Mouse (Mus musculus) CH12.LX (cell line): ENCODE measurements around the gene Lama1. TPM values are rescaled to one million over a fixed set of nuclear protein-coding genes. Genes with fewer than 3 reads are reported as not detected.

Source experiments
- DNase-seq: peaks from one replicate; pipeline ENCODE4 v3.0.0-alpha.2; 2013; ENCODE audit errors: extremely low read depth
- H3K27ac ChIP-seq: 2 replicates; pipeline ENCODE4 v1.5.1; 2012; ENCODE audit warnings: low read depth, mild to moderate bottlenecking, control low read depth, moderate library complexity; ENCODE audit not compliant: insufficient read depth
- H3K27me3 ChIP-seq: replicated peaks from 2 replicates; pipeline ENCODE3; 2012; ENCODE audit warnings: inconsistent platforms
- H3K36me3 ChIP-seq, 2 experiments: replicated peaks in 1 of 2; 2 replicates each; pipeline versions ENCODE3 to v1.6.1; 2012; ENCODE audit warnings: inconsistent platforms in 1 of 2, low read length in 1 of 2, mild to moderate bottlenecking in 1 of 2, mixed read lengths in 1 of 2, moderate library complexity in 1 of 2; ENCODE audit not compliant: control insufficient read depth in 1 of 2, insufficient read depth in 1 of 2
- H3K4me1 ChIP-seq, 2 experiments: 2 replicates each; pipeline ENCODE4 v1.6.1; 2012; ENCODE audit warnings: inconsistent platforms in 1 of 2, moderate library complexity in 1 of 2; ENCODE audit not compliant: insufficient read depth in 2 of 2, control insufficient read depth in 1 of 2
- H3K4me2 ChIP-seq: 2 replicates; pipeline ENCODE4 v1.6.1; 2012; ENCODE audit warnings: low read depth, mild to moderate bottlenecking, control low read depth; ENCODE audit not compliant: poor library complexity, insufficient read depth, severe bottlenecking
- H3K4me3 ChIP-seq, 3 experiments: fragments of 150-350 bp in 1 of 3; sonication (generic) in 1 of 3; replicated peaks in 1 of 3; 2 replicates each; pipeline versions ENCODE3 to v1.5.1; 2011 to 2012; ENCODE audit warnings: low read depth in 2 of 3, low read length in 2 of 3, mild to moderate bottlenecking in 2 of 3, moderate library complexity in 2 of 3, control low read depth in 1 of 3, improper control_type of control experiment in 1 of 3, inconsistent platforms in 1 of 3, mixed read lengths in 1 of 3; ENCODE audit not compliant: poor library complexity in 1 of 3
- H3K79me2 ChIP-seq: replicated peaks from 2 replicates; pipeline ENCODE4 v1.6.1; 2012; ENCODE audit warnings: mild to moderate bottlenecking, moderate library complexity; ENCODE audit not compliant: control insufficient read depth, poor library complexity, insufficient read depth, severe bottlenecking; ENCODE audit errors: extremely low read depth
- H3K9ac ChIP-seq: 2 replicates; pipeline ENCODE4 v1.6.1; 2012; ENCODE audit warnings: low read depth, mild to moderate bottlenecking, control low read depth, moderate library complexity; ENCODE audit not compliant: insufficient read depth
- H3K9me3 ChIP-seq: replicated peaks from 2 replicates; pipeline ENCODE3; 2012; ENCODE audit warnings: low read length, inconsistent platforms, mixed read lengths
- BHLHE40 ChIP-seq: IDR thresholded peaks from 2 replicates; pipeline ENCODE4 v1.6.1; 2011; ENCODE audit warnings: mild to moderate bottlenecking, low read depth, low read length, improper control_type of control experiment
- CTCF ChIP-seq, 2 experiments: IDR thresholded peaks in 1 of 2; conservative IDR thresholded peaks in 1 of 2; 2 replicates each; pipeline ENCODE4 v1.5.1; 2011 to 2012; ENCODE audit warnings: low read depth in 2 of 2, low read length in 2 of 2, improper control_type of control experiment in 1 of 2, inconsistent platforms in 1 of 2, mild to moderate bottlenecking in 1 of 2, moderate library complexity in 1 of 2
- ELF1 ChIP-seq: IDR thresholded peaks from 2 replicates; pipeline ENCODE4 v1.6.1; 2014; ENCODE audit warnings: low read depth, mild to moderate bottlenecking, inconsistent platforms, low read length, improper control_type of control experiment
- EP300 ChIP-seq: IDR thresholded peaks from 2 replicates; pipeline ENCODE4 v1.6.1; 2011; ENCODE audit warnings: low read length, improper control_type of control experiment
- ETS1 ChIP-seq: conservative IDR thresholded peaks from 2 replicates; pipeline ENCODE4 v1.6.1; 2012; ENCODE audit warnings: low read depth, mild to moderate bottlenecking, inconsistent platforms, low read length, improper control_type of control experiment, moderate library complexity
- GABPA ChIP-seq: IDR thresholded peaks from 2 replicates; pipeline ENCODE4 v1.6.1; 2012; ENCODE audit warnings: low read depth, low read length, improper control_type of control experiment, inconsistent platforms; ENCODE audit not compliant: insufficient replicate concordance
- HCFC1 ChIP-seq: IDR thresholded peaks from 2 replicates; pipeline ENCODE4 v1.6.1; 2012; ENCODE audit warnings: low read depth, mild to moderate bottlenecking, inconsistent platforms, low read length, improper control_type of control experiment
- IRF4 ChIP-seq: IDR thresholded peaks from 2 replicates; pipeline ENCODE4 v1.6.1; 2014; ENCODE audit warnings: low read depth, mild to moderate bottlenecking, inconsistent platforms, low read length, improper control_type of control experiment
- MAFK ChIP-seq: IDR thresholded peaks from 2 replicates; pipeline ENCODE4 v1.6.1; 2011; ENCODE audit warnings: low read length, improper control_type of control experiment; ENCODE audit not compliant: insufficient replicate concordance
- MEF2A ChIP-seq: IDR thresholded peaks from 2 replicates; pipeline ENCODE4 v1.6.1; 2014; ENCODE audit warnings: low read depth, mild to moderate bottlenecking, inconsistent platforms, low read length, improper control_type of control experiment, borderline replicate concordance
- MXI1 ChIP-seq: IDR thresholded peaks from 2 replicates; pipeline ENCODE4 v1.6.1; 2011; ENCODE audit warnings: mild to moderate bottlenecking, low read depth, low read length, improper control_type of control experiment
- MYC ChIP-seq: IDR thresholded peaks from 2 replicates; pipeline ENCODE4 v1.6.1; 2011; ENCODE audit warnings: low read depth, mild to moderate bottlenecking, improper control_type of control experiment, low read length
- NELFE ChIP-seq: IDR thresholded peaks from 2 replicates; pipeline ENCODE4 v1.6.1; 2011; ENCODE audit warnings: low read depth, low read length, improper control_type of control experiment
- NRF1 ChIP-seq: IDR thresholded peaks from 2 replicates; pipeline ENCODE4 v1.6.1; 2014; ENCODE audit warnings: low read depth, mild to moderate bottlenecking, inconsistent platforms, low read length, improper control_type of control experiment, moderate library complexity
- PAX5 ChIP-seq: IDR thresholded peaks from 2 replicates; pipeline ENCODE4 v1.6.1; 2012; ENCODE audit warnings: low read length, inconsistent platforms, mixed read lengths
- POLR2A ChIP-seq: IDR thresholded peaks from 2 replicates; pipeline ENCODE4 v1.6.1; 2011; ENCODE audit warnings: low read depth, mild to moderate bottlenecking, improper control_type of control experiment, low read length
- POLR2AphosphoS2 ChIP-seq: IDR thresholded peaks from 2 replicates; pipeline ENCODE4 v1.6.1; 2011; ENCODE audit warnings: low read depth, low read length, improper control_type of control experiment
- RCOR1 ChIP-seq: conservative IDR thresholded peaks from 2 replicates; pipeline ENCODE4 v1.6.1; 2012; ENCODE audit warnings: low read depth, mild to moderate bottlenecking, inconsistent platforms, low read length, improper control_type of control experiment
- SIN3A ChIP-seq: IDR thresholded peaks from 2 replicates; pipeline ENCODE4 v1.6.1; 2012; ENCODE audit warnings: low read length, improper control_type of control experiment, inconsistent platforms
- SMC3 ChIP-seq: IDR thresholded peaks from 2 replicates; pipeline ENCODE4 v1.6.1; 2011; ENCODE audit warnings: low read depth, low read length, improper control_type of control experiment
- TCF12 ChIP-seq: IDR thresholded peaks from 2 replicates; pipeline ENCODE4 v1.6.1; 2014; ENCODE audit warnings: low read depth, mild to moderate bottlenecking, inconsistent platforms, low read length, improper control_type of control experiment
- UBTF ChIP-seq: IDR thresholded peaks from 2 replicates; pipeline ENCODE4 v1.6.1; 2012; ENCODE audit warnings: low read depth, mild to moderate bottlenecking, inconsistent platforms, low read length, improper control_type of control experiment, moderate library complexity
- ZKSCAN1 ChIP-seq: IDR thresholded peaks from 2 replicates; pipeline ENCODE4 v1.6.1; 2012; ENCODE audit warnings: low read depth, inconsistent platforms, low read length, improper control_type of control experiment, borderline replicate concordance
- ZMIZ1 ChIP-seq: IDR thresholded peaks from 2 replicates; pipeline ENCODE4 v1.6.1; 2012; ENCODE audit warnings: low read depth, mild to moderate bottlenecking, inconsistent platforms, low read length, improper control_type of control experiment
- ZNF384 ChIP-seq: IDR thresholded peaks from 2 replicates; pipeline ENCODE4 v1.6.1; 2012; ENCODE audit warnings: low read depth, low read length, improper control_type of control experiment, inconsistent platforms
- dilution Hi-C: fragments of 300-500 bp; cut with MboI; formaldehyde crosslinking; loops from 2 replicates; pipeline ENCODE4 v1.14.3; 2020; ENCODE audit warnings: low sequenced_read_pairs; ENCODE audit not compliant: extremely low pct_unique_long_range_greater_than_20kb, extremely low pct_ligation_motif_present
- in situ Hi-C: fragments of 300-500 bp; cut with MboI; formaldehyde crosslinking; loops from 3 replicates; pipeline ENCODE4 v1.14.3; 2019; ENCODE audit warnings: low sequenced_read_pairs, low pct_ligation_motif_present, low pct_unique_long_range_greater_than_20kb, mixed read lengths
- polyA plus RNA-seq: library from polyadenylated mRNA; unstranded; fragments of >175 nt; gene quantifications from 2 replicates; pipeline ENCODE4 v1.2.1, GENCODE M21; 2012; ENCODE audit warnings: low read depth; ENCODE audit not compliant: insufficient read length
- total RNA-seq, 2 experiments: library from RNA; depleted of rRNA; stranded (reverse); fragments of 300-350 nt in 1 of 2; fragments of >200 nt in 1 of 2; gene quantifications; 2 replicates each; pipeline ENCODE4 v1.2.3; 2012 to 2014

Lama1 gene
- total and polyA plus RNA-seq, 3 experiments: not detected

- in situ Hi-C loops (no loop called here), dilution Hi-C loops (no loop called here)
- H3K4me1 ChIP-seq: no peaks in the 10 kb centered on the region
- H3K79me2 ChIP-seq: no peaks in the 10 kb centered on the region
- no peak overlapping the region for H3K9ac ChIP-seq
- H3K27ac ChIP-seq: no peak overlapping the region
- no peaks in the 10 kb centered on the region for H3K27me3 ChIP-seq
- H3K4me2 ChIP-seq: no peak overlapping the region
- no peak for TF ChIP-seq NELFE
- TF ChIP-seq PAX5: no peak
- no peak for TF ChIP-seq EP300
- no peak for TF ChIP-seq POLR2AphosphoS2
- TF ChIP-seq GABPA: no peak
- TF ChIP-seq SMC3: no peak
- TF ChIP-seq NRF1: no peak
- no peak for TF ChIP-seq POLR2A
- no peak for TF ChIP-seq HCFC1
- TF ChIP-seq MAFK: no peak
- no peak for TF ChIP-seq IRF4
- no peak for TF ChIP-seq MXI1
- no peak for TF ChIP-seq UBTF
- no peak for TF ChIP-seq MYC
- peaks cover 88% of the 10 kb centered on the region for H3K9me3 ChIP-seq
- H3K36me3 ChIP-seq: no peaks in the 10 kb centered on the region
- DNase-seq: no peak
- H3K4me3 ChIP-seq: no peak overlapping the region
Observed at GRCm38 (mm10) chr17:67776764-67777163, 79.7 kb downstream of the Lama1 start.

GRCm38 (mm10) chr17:67779812-67780211 lies 82.8 kb downstream of the Lama1 start:
- no peaks in the 10 kb centered on the region for H3K36me3 ChIP-seq
- no peak overlapping the region for H3K4me2 ChIP-seq
- no peaks in the 10 kb centered on the region for H3K4me1 ChIP-seq
- no peak overlapping the region for H3K9ac ChIP-seq
- no peak overlapping the region for H3K4me3 ChIP-seq
- TF ChIP-seq IRF4: no peak
- TF ChIP-seq ZNF384: no peak
- TF ChIP-seq TCF12: no peak
- no peak for TF ChIP-seq POLR2AphosphoS2
- no peak for TF ChIP-seq BHLHE40
- no peak for TF ChIP-seq NELFE
- no peak for TF ChIP-seq GABPA
- TF ChIP-seq MEF2A: no peak
- no peak for TF ChIP-seq SMC3
- TF ChIP-seq SIN3A: no peak
- no peak for TF ChIP-seq ZKSCAN1
- no peak for TF ChIP-seq POLR2A
- no peak for TF ChIP-seq ZMIZ1
- no peak for TF ChIP-seq RCOR1
- TF ChIP-seq ELF1: no peak
- TF ChIP-seq CTCF (conservative IDR thresholded peaks at IDR 0.05 in 1 of 2, IDR thresholded peaks at IDR 0.05 in 1 of 2; ENCODE audit: low read depth in 2 of 2, low read length in 2 of 2): no peak
- TF ChIP-seq NRF1: no peak
- TF ChIP-seq ETS1: no peak
- no peaks in the 10 kb centered on the region for H3K79me2 ChIP-seq
- DNase-seq: no peak
- in situ Hi-C loops (no loop called here), dilution Hi-C loops (no loop called here)
- H3K9me3 ChIP-seq: peaks cover 95% of the 10 kb centered on the region
- H3K27me3 ChIP-seq: no peaks in the 10 kb centered on the region
- no peak overlapping the region for H3K27ac ChIP-seq
